Mouse (Mus musculus): ENCODE data around the gene Rlbp1. TPM values are rescaled to one million over a fixed set of nuclear protein-coding genes. Genes with fewer than 3 reads are reported as not detected.

The Rlbp1 gene
- 25.8 and 26.7 TPM in 2 replicates for polyA plus RNA-seq (2014; fragmentation: Nextera tagmentation; extraction: Ambion mirVana)

GRCm38 (mm10) chr7:79386422-79387133 lies at the start of gene Rlbp1:
TSS of gene Rlbp1 (minus strand) at chr7:79387048.
- ATAC-seq (ENCODE audit: low FRiP score) (peak; percentile 81; the same call in 1 of the 2 replicates), DNase-seq (ENCODE audit: low spot score) (no peak)
- Histone ChIP-seq H3K27ac (peak within 1 kb of the TSS; percentile 14), H3K9ac (no peak within 1 kb of the TSS), H3K4me1 (replicated peaks; ENCODE audit: control insufficient read depth, insufficient read depth, low read length) (no peaks in the 10 kb centered on the region), H3K4me3 (replicated peaks; ENCODE audit: low read length) (no peak within 1 kb of the TSS), H3K9me3 (ENCODE audit: control insufficient read depth, low read length) (no peaks in the 10 kb centered on the region), H3K4me2 (replicated peaks) (no peak within 1 kb of the TSS), H3K36me3 (replicated peaks; ENCODE audit: control insufficient read depth, insufficient read depth) (no peaks in the 10 kb centered on the region), H3K27me3 (ENCODE audit: control insufficient read depth, insufficient read depth, low read length) (no peaks in the 10 kb centered on the region)
- WGBS: 59% methylated on average over 16 of the region's 16 CpGs

GRCm38 (mm10) chr7:79428243-79428642 lies 41.4 kb upstream of the Rlbp1 start:
- H3K4me3 ChIP-seq (replicated peaks; ENCODE audit: low read length): no peak overlapping the region
- 50% methylated on average over 5 of the region's 5 CpGs for WGBS
- no peak overlapping the region for H3K9ac ChIP-seq
- ATAC-seq (ENCODE audit: low FRiP score) (no peak), DNase-seq (ENCODE audit: low spot score) (no peak)
- no peaks in the 10 kb centered on the region for H3K27me3 ChIP-seq (ENCODE audit: control insufficient read depth, insufficient read depth, low read length)
- H3K9me3 ChIP-seq (ENCODE audit: control insufficient read depth, low read length): no peaks in the 10 kb centered on the region
- H3K4me2 ChIP-seq (replicated peaks): no peak overlapping the region
- H3K4me1 ChIP-seq (replicated peaks; ENCODE audit: control insufficient read depth, insufficient read depth, low read length): no peaks in the 10 kb centered on the region
- H3K36me3 ChIP-seq (replicated peaks; ENCODE audit: control insufficient read depth, insufficient read depth): no peaks in the 10 kb centered on the region
- H3K27ac ChIP-seq: no peak overlapping the region

DNA sequence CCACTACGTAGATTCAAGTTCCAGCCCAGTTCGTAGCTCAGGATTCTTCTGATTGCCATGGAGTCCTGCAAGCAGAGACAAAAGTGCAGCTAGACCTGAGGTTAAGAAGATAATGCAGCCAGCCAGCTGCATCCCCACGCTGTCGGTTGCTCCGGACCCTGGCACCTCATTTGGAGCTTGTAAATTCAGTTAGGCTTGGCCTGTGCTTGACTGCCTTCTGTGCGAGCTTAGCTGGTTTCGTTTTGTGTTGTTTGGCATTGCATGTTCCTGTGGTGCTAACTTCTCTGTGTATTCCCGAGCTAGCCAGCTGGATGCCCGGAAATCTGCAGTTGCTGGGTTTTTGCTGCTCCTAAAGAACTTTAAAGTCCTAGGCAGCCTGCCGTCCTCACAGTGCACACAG lies 39.0 kb upstream of the Rlbp1 start:
- no peaks in the 10 kb centered on the region for H3K36me3 ChIP-seq (replicated peaks; ENCODE audit: control insufficient read depth, insufficient read depth)
- no peaks in the 10 kb centered on the region for H3K4me1 ChIP-seq (replicated peaks; ENCODE audit: control insufficient read depth, insufficient read depth, low read length)
- no peak overlapping the region for H3K4me2 ChIP-seq (replicated peaks)
- H3K9ac ChIP-seq: no peak overlapping the region
- H3K4me3 ChIP-seq (replicated peaks; ENCODE audit: low read length): no peak overlapping the region
- no peak overlapping the region for H3K27ac ChIP-seq
- ATAC-seq (ENCODE audit: low FRiP score) (0 out of 2 replicates have a peak, but pooled peaks have one; percentile 37), DNase-seq (ENCODE audit: low spot score) (no peak)
- no peaks in the 10 kb centered on the region for H3K9me3 ChIP-seq (ENCODE audit: control insufficient read depth, low read length)
- H3K27me3 ChIP-seq (ENCODE audit: control insufficient read depth, insufficient read depth, low read length): no peaks in the 10 kb centered on the region
- 65% methylated on average over 10 of the region's 10 CpGs for WGBS

GRCm38 (mm10) chr7:79422876-79423275 lies 36.0 kb upstream of the Rlbp1 start:
- WGBS: 94% methylated on average over 10 of the region's 10 CpGs
- Histone ChIP-seq H3K27ac (no peak overlapping the region), H3K4me1 (replicated peaks; ENCODE audit: control insufficient read depth, insufficient read depth, low read length) (no peaks in the 10 kb centered on the region), H3K9ac (no peak overlapping the region), H3K4me3 (replicated peaks; ENCODE audit: low read length) (no peak overlapping the region), H3K9me3 (ENCODE audit: control insufficient read depth, low read length) (no peaks in the 10 kb centered on the region), H3K27me3 (ENCODE audit: control insufficient read depth, insufficient read depth, low read length) (no peaks in the 10 kb centered on the region), H3K36me3 (replicated peaks; ENCODE audit: control insufficient read depth, insufficient read depth) (no peaks in the 10 kb centered on the region), H3K4me2 (replicated peaks) (no peak overlapping the region)
- no peak for DNase-seq (ENCODE audit: low spot score)
- no peak for ATAC-seq (ENCODE audit: low FRiP score)

DNA sequence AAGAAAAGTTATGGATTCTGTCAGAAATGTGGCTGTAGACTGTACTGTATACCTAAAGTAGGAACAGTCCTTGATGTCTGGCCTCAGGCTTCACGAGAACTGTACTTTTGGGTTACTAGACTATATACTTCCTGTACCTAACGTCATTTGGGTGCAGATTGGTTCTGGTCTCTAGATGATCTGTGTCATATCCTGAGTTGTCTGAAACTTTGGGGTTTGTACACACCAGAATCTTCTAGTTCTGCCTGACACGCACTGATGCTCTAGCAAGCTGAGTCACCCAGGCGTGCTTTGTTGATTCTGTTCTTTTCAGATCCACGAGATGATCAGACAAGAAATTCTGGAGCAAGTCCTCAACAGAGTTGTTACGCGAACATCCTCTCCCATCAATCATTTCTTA lies 33.1 kb upstream of the Rlbp1 start:
- H3K4me3 ChIP-seq (replicated peaks; ENCODE audit: low read length): no peak overlapping the region

DNA sequence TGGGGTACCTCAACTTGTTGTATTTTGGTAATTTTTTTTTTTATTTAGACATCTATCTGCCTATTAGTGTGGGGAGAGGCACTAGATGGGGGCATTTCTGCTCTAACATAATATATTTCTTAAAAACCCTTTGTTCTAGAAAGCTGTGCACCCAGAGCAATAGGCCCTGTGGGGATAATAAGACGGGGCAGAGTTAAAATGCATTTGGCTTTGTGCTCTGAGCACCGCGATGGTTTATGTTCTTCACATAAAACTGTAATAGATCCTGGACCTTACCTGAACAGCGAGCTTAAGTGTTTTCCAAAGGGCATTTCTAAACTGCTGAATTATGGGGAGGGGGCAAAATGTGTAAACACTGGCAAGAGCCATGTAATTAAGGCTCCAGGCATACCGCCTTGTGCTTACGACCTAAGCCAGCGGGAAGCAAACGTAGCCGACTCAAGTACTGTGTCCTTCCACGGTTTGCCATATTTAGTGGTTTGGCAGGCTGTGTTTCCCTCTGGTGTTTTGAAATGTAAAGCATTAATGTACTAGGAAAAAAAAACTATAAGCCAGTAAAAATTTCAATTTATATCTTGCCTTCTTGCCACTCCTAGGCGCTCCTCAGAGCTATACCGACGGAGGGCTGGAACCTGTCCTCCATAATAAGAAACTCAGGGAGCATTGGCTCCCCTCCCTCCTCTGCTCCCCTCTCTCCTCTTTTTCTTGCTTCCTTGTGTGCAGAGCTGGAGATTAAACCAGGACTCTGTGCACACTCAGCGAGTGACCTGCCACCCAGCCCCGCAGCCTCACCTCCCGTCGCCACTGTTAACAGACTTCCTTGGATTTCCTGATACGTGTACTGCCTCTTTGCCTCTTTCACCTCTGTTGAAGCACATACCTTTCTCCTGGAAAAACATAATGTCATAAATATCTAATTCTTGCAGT lies 27.9 kb upstream of the Rlbp1 start:
- Histone ChIP-seq H3K27ac (no peak overlapping the region), H3K9me3 (ENCODE audit: control insufficient read depth, low read length) (no peaks in the 10 kb centered on the region), H3K36me3 (replicated peaks; ENCODE audit: control insufficient read depth, insufficient read depth) (no peaks in the 10 kb centered on the region), H3K4me1 (replicated peaks; ENCODE audit: control insufficient read depth, insufficient read depth, low read length) (no peaks in the 10 kb centered on the region), H3K4me2 (replicated peaks) (no peak overlapping the region), H3K4me3 (replicated peaks; ENCODE audit: low read length) (no peak overlapping the region), H3K27me3 (ENCODE audit: control insufficient read depth, insufficient read depth, low read length) (no peaks in the 10 kb centered on the region), H3K9ac (no peak overlapping the region)
- 83% methylated on average over 18 of the region's 18 CpGs for WGBS
- ATAC-seq (ENCODE audit: low FRiP score): no peak
- no peak for DNase-seq (ENCODE audit: low spot score)

More for the DNA sequence above, 33.1 kb upstream of the Rlbp1 start:
- H3K27ac ChIP-seq: no peak overlapping the region
- DNase-seq (ENCODE audit: low spot score) (no peak), ATAC-seq (ENCODE audit: low FRiP score) (no peak)
- H3K4me1 ChIP-seq (replicated peaks; ENCODE audit: control insufficient read depth, insufficient read depth, low read length): no peaks in the 10 kb centered on the region
- H3K4me2 ChIP-seq (replicated peaks): no peak overlapping the region
- no peak overlapping the region for H3K9ac ChIP-seq
- no peaks in the 10 kb centered on the region for H3K36me3 ChIP-seq (replicated peaks; ENCODE audit: control insufficient read depth, insufficient read depth)
- no peaks in the 10 kb centered on the region for H3K9me3 ChIP-seq (ENCODE audit: control insufficient read depth, low read length)
- no peaks in the 10 kb centered on the region for H3K27me3 ChIP-seq (ENCODE audit: control insufficient read depth, insufficient read depth, low read length)
- WGBS: 94% methylated on average over 7 of the region's 7 CpGs

DNA sequence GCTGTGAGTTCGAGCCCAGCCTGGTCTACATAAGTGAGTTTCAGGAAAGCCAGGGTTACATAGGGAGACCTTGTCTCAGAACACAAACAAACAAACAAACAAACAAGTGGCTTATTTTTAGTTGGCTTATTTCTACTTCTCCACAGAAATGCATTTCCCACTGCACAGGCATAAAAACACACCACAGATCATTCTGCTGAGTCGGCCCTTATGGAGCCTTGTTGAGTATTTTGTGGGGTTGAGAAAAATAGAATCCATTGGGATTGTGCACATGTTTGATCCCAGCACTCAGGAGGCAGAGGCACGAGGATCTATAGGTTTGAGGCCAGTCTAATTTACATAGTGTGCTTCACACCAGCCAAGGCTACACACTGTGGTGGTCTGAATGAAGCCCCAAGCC lies 13.4 kb upstream of the Rlbp1 start:
- Histone ChIP-seq H3K27ac (no peak overlapping the region), H3K9ac (no peak overlapping the region), H3K4me3 (replicated peaks; ENCODE audit: low read length) (no peak overlapping the region), H3K9me3 (ENCODE audit: control insufficient read depth, low read length) (no peaks in the 10 kb centered on the region), H3K36me3 (replicated peaks; ENCODE audit: control insufficient read depth, insufficient read depth) (no peaks in the 10 kb centered on the region), H3K4me2 (replicated peaks) (no peak overlapping the region), H3K4me1 (replicated peaks; ENCODE audit: control insufficient read depth, insufficient read depth, low read length) (no peaks in the 10 kb centered on the region), H3K27me3 (ENCODE audit: control insufficient read depth, insufficient read depth, low read length) (no peaks in the 10 kb centered on the region)
- DNase-seq (ENCODE audit: low spot score): no peak
- ATAC-seq (ENCODE audit: low FRiP score): no peak
- WGBS: 86% methylated on average over 3 of the region's 3 CpGs

- no peak for ATAC-seq (ENCODE audit: low FRiP score)
- Histone ChIP-seq H3K36me3 (replicated peaks; ENCODE audit: control insufficient read depth, insufficient read depth) (no peaks in the 10 kb centered on the region), H3K4me2 (replicated peaks) (no peak overlapping the region), H3K9ac (no peak overlapping the region), H3K27me3 (ENCODE audit: control insufficient read depth, insufficient read depth, low read length) (no peaks in the 10 kb centered on the region), H3K9me3 (ENCODE audit: control insufficient read depth, low read length) (no peaks in the 10 kb centered on the region), H3K4me1 (replicated peaks; ENCODE audit: control insufficient read depth, insufficient read depth, low read length) (no peaks in the 10 kb centered on the region), H3K4me3 (replicated peaks; ENCODE audit: low read length) (no peak overlapping the region), H3K27ac (no peak overlapping the region)
- 73% methylated on average over 12 of the region's 12 CpGs for WGBS
- no peak for DNase-seq (ENCODE audit: low spot score)
Observed at GRCm38 (mm10) chr7:79398971-79399370, 12.1 kb upstream of the Rlbp1 start.

- 91% methylated on average over 8 of the region's 8 CpGs for WGBS
Observed at GRCm38 (mm10) chr7:79398426-79398825, 11.6 kb upstream of the Rlbp1 start.

More at GRCm38 (mm10) chr7:79398426-79398825, 11.6 kb upstream of the Rlbp1 start:
- H3K27me3 ChIP-seq (ENCODE audit: control insufficient read depth, insufficient read depth, low read length): no peaks in the 10 kb centered on the region
- no peaks in the 10 kb centered on the region for H3K36me3 ChIP-seq (replicated peaks; ENCODE audit: control insufficient read depth, insufficient read depth)
- no peak for DNase-seq (ENCODE audit: low spot score)
- no peak for ATAC-seq (ENCODE audit: low FRiP score)
- H3K4me3 ChIP-seq (replicated peaks; ENCODE audit: low read length): no peak overlapping the region
- H3K9ac ChIP-seq: no peak overlapping the region
- no peaks in the 10 kb centered on the region for H3K4me1 ChIP-seq (replicated peaks; ENCODE audit: control insufficient read depth, insufficient read depth, low read length)
- no peak overlapping the region for H3K4me2 ChIP-seq (replicated peaks)
- no peaks in the 10 kb centered on the region for H3K9me3 ChIP-seq (ENCODE audit: control insufficient read depth, low read length)
- H3K27ac ChIP-seq: no peak overlapping the region
